Mouse (Mus musculus): ENCODE data around the gene Prok1.

Gene Prok1

DNA sequence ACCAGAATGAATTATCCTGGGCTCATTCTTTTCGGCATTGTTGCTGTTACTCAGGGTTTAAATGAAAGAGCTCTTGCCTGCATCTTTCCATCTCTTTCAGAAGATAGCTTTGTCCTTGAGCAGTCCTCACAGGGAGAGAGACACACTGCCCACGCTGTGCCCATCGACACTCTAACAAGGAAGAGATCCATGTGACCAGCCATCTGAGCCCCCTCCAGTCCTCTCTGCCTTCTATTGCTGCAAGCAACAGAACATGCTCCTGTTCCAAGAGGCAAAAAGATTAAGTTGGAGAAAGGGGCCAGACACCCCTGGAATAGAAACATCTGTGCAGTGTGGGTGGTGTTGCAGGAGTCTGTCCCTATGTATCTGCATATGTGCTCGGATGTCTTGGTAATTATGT, 52.5 kb downstream of the Prok1 start:
- no peak for DNase-seq (ENCODE audit: low read depth, low spot score)

DNA sequence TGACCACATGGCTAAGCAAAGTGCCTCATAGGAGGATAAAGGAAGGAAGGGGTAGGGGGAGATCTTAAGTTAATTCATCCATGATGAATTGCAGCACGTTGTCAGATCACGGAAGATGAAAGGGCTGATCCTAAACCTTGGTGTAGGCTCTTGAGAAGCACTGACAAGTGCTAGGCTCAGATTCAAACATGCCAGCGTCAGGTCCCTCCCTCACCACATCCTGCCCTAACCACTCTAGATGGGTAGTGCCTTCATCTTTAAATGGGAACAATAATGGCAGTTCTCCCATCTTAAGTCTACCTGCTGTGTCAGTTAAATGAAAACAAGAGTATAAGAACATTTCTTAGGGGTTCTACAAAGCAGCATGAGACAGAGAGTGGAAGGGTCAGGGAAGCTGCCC, 53.9 kb downstream of the Prok1 start:
- DNase-seq (ENCODE audit: low read depth, low spot score), result no peak

DNA sequence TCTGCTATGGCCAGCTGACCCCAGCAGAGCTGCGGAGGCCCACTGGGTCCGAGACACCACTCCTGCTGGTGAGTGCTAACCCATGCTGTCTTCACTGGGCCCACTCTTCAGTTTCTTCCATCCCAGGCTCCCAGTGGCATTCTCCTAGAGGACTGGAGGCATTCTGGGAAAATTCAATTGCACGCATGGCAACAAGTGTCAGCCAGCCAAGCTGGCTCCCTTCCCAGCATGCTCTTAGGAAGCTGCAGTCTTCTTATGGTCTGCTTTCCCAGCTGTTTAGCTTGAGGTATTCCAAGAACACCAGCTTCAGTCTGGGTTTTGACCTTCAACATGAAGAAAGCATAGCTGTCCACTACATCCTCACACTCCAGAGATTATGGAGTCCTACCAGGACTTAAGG, 56.3 kb downstream of the Prok1 start:
- DNase-seq (ENCODE audit: low read depth, low spot score), result no peak
